Mouse (Mus musculus) brain, embryonic 14.5 days (tissue): ENCODE measurements around the gene Ankrd13d.

Experiments used
- CTCF ChIP-seq: fragments of 200-500 bp; IDR thresholded peaks from 2 replicates; pipeline ENCODE4 v1.5.1; 2012; ENCODE audit warnings: inconsistent platforms, mild to moderate bottlenecking, moderate library complexity, borderline replicate concordance; ENCODE audit not compliant: insufficient read depth, insufficient read length; ENCODE audit errors: extremely low read depth
- POLR2A ChIP-seq: fragments of 200-500 bp; IDR thresholded peaks from 2 replicates; pipeline ENCODE4 v1.6.1; 2012; ENCODE audit warnings: mild to moderate bottlenecking, inconsistent platforms, borderline replicate concordance; ENCODE audit not compliant: poor library complexity, insufficient read depth, insufficient read length, severe bottlenecking; ENCODE audit errors: extremely low read depth

DNA sequence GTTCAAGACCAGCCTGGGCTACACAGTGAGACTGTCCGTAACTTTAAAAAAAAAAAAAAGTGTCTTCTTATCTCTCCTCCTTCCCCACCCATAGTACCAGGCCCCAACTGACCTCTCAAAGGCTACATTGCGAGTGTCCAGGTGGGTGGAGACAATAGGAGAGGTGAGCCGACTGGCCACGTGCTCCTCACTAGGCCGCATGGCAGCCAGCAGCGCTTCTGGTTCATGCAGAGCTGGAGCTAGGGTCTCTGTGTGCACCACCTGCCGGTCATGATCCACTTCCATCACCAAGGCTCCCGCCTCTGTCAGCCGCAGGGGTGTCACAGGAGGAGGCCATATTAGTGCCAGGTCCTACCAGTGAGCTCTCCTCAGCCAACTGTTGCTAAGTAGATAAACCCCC, 2.5 kb downstream of the Ankrd13d start:
- no peak for TF ChIP-seq CTCF
- no peak for TF ChIP-seq POLR2A
